In genomic region chr16:20097069-20097710, GRCm38 (mm10) we compare ENCODE assay signal across 8 mouse cellular contexts. TPM values are rescaled to one million over a fixed set of nuclear protein-coding genes. Genes with fewer than 3 reads are reported as not detected.
DNase-seq lines count a peak whose midpoint lies in the region; ATAC-seq lines count a peak whose summit lies in the region.

Gene Klhl24 (plus strand): TSS chr16:20097542.

- peak; percentile 96 for ATAC-seq in hindbrain, embryonic 12.5 days (ENCODE audit: low FRiP score)

- no peaks in the 10 kb centered on the region for H3K9me3 ChIP-seq in hindbrain, embryonic 12.5 days (replicated peaks)

- peak within 1 kb of the TSS; percentile 59 for H3K4me2 ChIP-seq in hindbrain, embryonic 12.5 days (replicated peaks)

- no peaks in the 10 kb centered on the region for H3K27me3 ChIP-seq in hindbrain, embryonic 12.5 days

- peak within 1 kb of the TSS; percentile 98 for H3K27ac ChIP-seq in hindbrain, embryonic 12.5 days

- H3K4me1 ChIP-seq in hindbrain, embryonic 12.5 days: peaks cover 4% of the 10 kb centered on the region; the same call in 1 of the 2 replicates

- DNase-seq in NIH3T3 (ENCODE audit: low read depth): peak; percentile 97
- peak; percentile 96 to 97 for DNase-seq in cerebellum, postnatal 10 days
- peak; percentile 93 to 95 for DNase-seq in frontal cortex, postnatal 10 days (ENCODE audit: low spot score in 2 of 2)
- peak; percentile 91 to 97 for DNase-seq in layer of hippocampus, postnatal 14 days (ENCODE audit: low spot score in 2 of 2)
- peak; percentile 92 for DNase-seq in lung, postnatal 14 days
- DNase-seq in retina, adult 2 months (ENCODE audit: low read depth, low spot score): peak; percentile 84
- DNase-seq in thymus, postnatal 4 days: peak; percentile 89

- peak within 1 kb of the TSS; percentile 94 for H3K9ac ChIP-seq in hindbrain, embryonic 12.5 days

- no peaks in the 10 kb centered on the region for H3K36me3 ChIP-seq in hindbrain, embryonic 12.5 days

- WGBS in hindbrain, embryonic 12.5 days: 1% methylated on average over 29 of the region's 29 CpGs

- peak within 1 kb of the TSS; percentile 94 for H3K4me3 ChIP-seq in hindbrain, embryonic 12.5 days

RNA-seq across cellular contexts. Expression of gene Klhl24, which starts in this region (rescaled TPM):
- 60.9 and 70.5 TPM in 2 replicates for polyA plus RNA-seq in hindbrain, embryonic 12.5 days (2016; fragmentation: Nextera tagmentation; extraction: Ambion mirVana)
- total RNA-seq in layer of hippocampus, postnatal 14 days (2021): 10 to 100 TPM; 83.4 to 87.2 TPM

Comparison
In these comparisons a context has a peak if more than half of its experiments do, and no peak if none do; other contexts are left out.
1. Peak in every context shown above with its lines: DNase-seq, ATAC-seq, H3K4me3 ChIP-seq and H3K27ac ChIP-seq.